ENCODE assay signal across 9 mouse cellular contexts in the genomic region with DNA sequence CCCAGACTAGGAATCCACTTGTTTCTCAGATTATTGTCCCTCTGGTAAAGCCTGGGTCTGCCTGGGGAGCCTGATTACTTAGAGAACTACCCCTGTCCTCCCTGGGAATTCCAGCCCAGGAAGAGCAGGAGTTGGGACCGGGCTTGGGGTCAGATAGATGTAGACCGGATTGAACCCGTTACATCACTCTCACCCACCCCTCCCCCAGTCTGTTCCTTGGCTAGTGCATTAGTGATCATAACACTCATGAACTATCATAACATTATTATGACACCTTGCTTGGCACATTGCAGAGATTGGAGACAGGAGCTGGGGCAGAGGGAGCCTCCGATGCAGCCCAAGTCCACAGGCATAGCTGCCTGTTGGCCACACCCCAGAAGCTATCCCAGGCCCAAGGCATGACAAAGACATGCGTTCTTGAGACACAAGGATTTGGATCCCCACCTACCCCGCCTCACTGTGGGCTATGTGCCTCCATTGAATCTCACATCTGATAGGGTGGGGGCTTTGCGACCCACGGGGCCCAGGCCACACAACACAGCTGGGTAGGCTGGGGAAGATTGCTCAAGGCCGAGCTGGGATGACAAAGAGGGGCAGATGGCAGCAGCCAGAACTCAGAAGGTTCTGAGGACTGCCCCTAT. TPM values are rescaled to one million over a fixed set of nuclear protein-coding genes. Genes with fewer than 3 reads are reported as not detected.
DNase-seq lines count a peak whose midpoint lies in the region; ATAC-seq and TF ChIP-seq lines count a peak whose summit lies in the region.
"Had no signal": no experiment of that assay in that cellular context is flagged by ENCODE, and none has a peak within 500 bp of the region (broad histone marks: within the 10 kb centered on the region; RNA-seq: fewer than 3 reads in every experiment).

No protein-coding gene starts in this region.

- peaks cover 17% of the 10 kb centered on the region for H3K4me1 ChIP-seq in lung, embryonic 16.5 days (replicated peaks; ENCODE audit: control insufficient read depth, insufficient read depth, low read length)
- H3K4me1 ChIP-seq in kidney, postnatal 0 days (replicated peaks; ENCODE audit: insufficient read depth, low read length): peaks cover 20% of the 10 kb centered on the region; the same call in 1 of the 2 replicates
- peaks cover 16% of the 10 kb centered on the region for H3K4me1 ChIP-seq in neural tube, embryonic 15.5 days
- H3K4me1 ChIP-seq in forebrain, embryonic 15.5 days: peaks cover 12% of the 10 kb centered on the region

- no peaks in the 10 kb centered on the region for H3K9me3 ChIP-seq in lung, embryonic 16.5 days (ENCODE audit: control insufficient read depth, low read length)
- H3K9me3 ChIP-seq in kidney, postnatal 0 days (replicated peaks; ENCODE audit: low read length): no peaks in the 10 kb centered on the region
- H3K9me3 ChIP-seq in neural tube, embryonic 15.5 days (replicated peaks): no peaks in the 10 kb centered on the region
- H3K9me3 ChIP-seq in forebrain, embryonic 15.5 days: no peaks in the 10 kb centered on the region
- H3K9me3 ChIP-seq: hindbrain, embryonic 15.5 days had no signal

- H3K9ac ChIP-seq in lung, embryonic 16.5 days (ENCODE audit: low read length): peak overlapping the region; percentile 67
- peak overlapping the region; percentile 79; the same call in 1 of the 2 replicates for H3K9ac ChIP-seq in kidney, postnatal 0 days (ENCODE audit: low read depth, low read length)
- H3K9ac ChIP-seq in neural tube, embryonic 15.5 days (replicated peaks): no peak overlapping the region
- H3K9ac ChIP-seq in forebrain, embryonic 15.5 days (replicated peaks): no peak overlapping the region

- no peak for ATAC-seq in lung, embryonic 16.5 days (ENCODE audit: low read depth)
- ATAC-seq in kidney, postnatal 0 days (replicated peaks; ENCODE audit: low FRiP score, low read depth): no peak
- ATAC-seq in neural tube, embryonic 15.5 days (ENCODE audit: low FRiP score): no peak
- no peak for ATAC-seq in forebrain, embryonic 15.5 days (replicated peaks)

- no peak for TF ChIP-seq CTCF in kidney, postnatal 0 days (IDR thresholded peaks at IDR 0.05; ENCODE audit: low read depth)

- no peak overlapping the region for H3K27ac ChIP-seq in lung, embryonic 16.5 days (ENCODE audit: low read length)
- peak overlapping the region; percentile 77; the same call in 1 of the 2 replicates for H3K27ac ChIP-seq in kidney, postnatal 0 days
- H3K27ac ChIP-seq in neural tube, embryonic 15.5 days (replicated peaks): no peak overlapping the region
- no peak overlapping the region for H3K27ac ChIP-seq in forebrain, embryonic 15.5 days (replicated peaks)
- H3K27ac ChIP-seq: hindbrain, embryonic 15.5 days had no signal

- H3K4me2 ChIP-seq in lung, embryonic 16.5 days (ENCODE audit: low read depth, low read length): peak overlapping the region; percentile 92
- peak overlapping the region; percentile 94 for H3K4me2 ChIP-seq in kidney, postnatal 0 days (ENCODE audit: low read length)
- H3K4me2 ChIP-seq in neural tube, embryonic 15.5 days: peak overlapping the region; percentile 97
- no peak overlapping the region for H3K4me2 ChIP-seq in forebrain, embryonic 15.5 days (replicated peaks)

- H3K27me3 ChIP-seq in lung, embryonic 16.5 days (ENCODE audit: control insufficient read depth, insufficient read depth, low read depth, low read length): no peaks in the 10 kb centered on the region
- no peaks in the 10 kb centered on the region for H3K27me3 ChIP-seq in kidney, postnatal 0 days (ENCODE audit: insufficient read depth, low read length)
- H3K27me3 ChIP-seq in neural tube, embryonic 15.5 days (replicated peaks): peaks cover 19% of the 10 kb centered on the region
- H3K27me3 ChIP-seq in forebrain, embryonic 15.5 days: peaks cover 20% of the 10 kb centered on the region; the same call in 1 of the 2 replicates

- peak; percentile 30 for DNase-seq in adrenal gland, postnatal 10 days
- DNase-seq in adrenal gland, postnatal 4 days (ENCODE audit: low spot score in 2 of 2): no peak
- DNase-seq in lung, postnatal 14 days: no peak
- DNase-seq in kidney, postnatal 0 days (ENCODE audit: low spot score): no peak
- DNase-seq in cerebellum, postnatal 4 days (ENCODE audit: low spot score in 2 of 2): no peak

- H3K4me3 ChIP-seq in lung, embryonic 16.5 days (ENCODE audit: low read length): peak overlapping the region; percentile 65
- peak overlapping the region; percentile 56 for H3K4me3 ChIP-seq in kidney, postnatal 0 days (replicated peaks; ENCODE audit: low read depth, low read length)
- no peak overlapping the region for H3K4me3 ChIP-seq in neural tube, embryonic 15.5 days (replicated peaks)
- no peak overlapping the region for H3K4me3 ChIP-seq in forebrain, embryonic 15.5 days

- H3K36me3 ChIP-seq in lung, embryonic 16.5 days (ENCODE audit: control insufficient read depth, insufficient read depth, low read length): no peaks in the 10 kb centered on the region
- H3K36me3 ChIP-seq in kidney, postnatal 0 days (ENCODE audit: insufficient read depth, low read length): no peaks in the 10 kb centered on the region
- H3K36me3 ChIP-seq in neural tube, embryonic 15.5 days: no peaks in the 10 kb centered on the region
- no peaks in the 10 kb centered on the region for H3K36me3 ChIP-seq in forebrain, embryonic 15.5 days
- H3K36me3 ChIP-seq: hindbrain, embryonic 15.5 days had no signal

- WGBS in lung, embryonic 16.5 days: 43% methylated on average over 9 of the region's 9 CpGs
- 54% methylated on average over 9 of the region's 9 CpGs for WGBS in kidney, postnatal 0 days
- WGBS in neural tube, embryonic 15.5 days: 60% methylated on average over 9 of the region's 9 CpGs
- WGBS in forebrain, embryonic 15.5 days: 80% methylated on average over 9 of the region's 9 CpGs

RNA-seq across cellular contexts. Expression of a gene that starts 1.4 kb away (rescaled TPM):
- 10 to 100 TPM; 14.6 TPM for total RNA-seq in adrenal gland, postnatal 10 days (2021)
- total RNA-seq in adrenal gland, postnatal 4 days (2021): 10 to 100 TPM; 24.8 to 25.1 TPM
- 8.7 and 9.0 TPM in 2 replicates for polyA plus RNA-seq in lung, embryonic 16.5 days (2015; fragmentation: Nextera tagmentation; extraction: Ambion mirVana)
- polyA plus RNA-seq in kidney, postnatal 0 days (2015; fragmentation: Nextera tagmentation; extraction: Ambion mirVana): 10.3 and 11.7 TPM in 2 replicates
- polyA plus RNA-seq in neural tube, embryonic 15.5 days (2015; fragmentation: Nextera tagmentation; extraction: Ambion mirVana): 0.68 and 1.6 TPM in 2 replicates
- 0.18 and 0.69 TPM in 2 replicates for polyA plus RNA-seq in forebrain, embryonic 15.5 days (2015; fragmentation: Nextera tagmentation; extraction: Ambion mirVana)

RNA-seq across cellular contexts. Expression of a gene that starts 53.2 kb away (rescaled TPM):
- total RNA-seq in adrenal gland, postnatal 10 days (2021): under 1 TPM; 0.27 to 0.36 TPM
- total RNA-seq in adrenal gland, postnatal 4 days (2021): under 1 TPM; 0.17 to 0.67 TPM
- polyA plus RNA-seq in lung, embryonic 16.5 days (2015; fragmentation: Nextera tagmentation; extraction: Ambion mirVana): 1.2 and 1.8 TPM in 2 replicates
- polyA plus RNA-seq in kidney, postnatal 0 days (2015; fragmentation: Nextera tagmentation; extraction: Ambion mirVana): 0.37 and 0.80 TPM in 2 replicates
- polyA plus RNA-seq in neural tube, embryonic 15.5 days (2015; fragmentation: Nextera tagmentation; extraction: Ambion mirVana): 16.9 and 17.6 TPM in 2 replicates
- 13.9 and 16.2 TPM in 2 replicates for polyA plus RNA-seq in forebrain, embryonic 15.5 days (2015; fragmentation: Nextera tagmentation; extraction: Ambion mirVana)

RNA-seq across cellular contexts. Expression of a gene that starts 53.2 kb away (rescaled TPM):
- under 1 TPM in 1 of 2 experiments, not detected in 1; 0.15 TPM for total RNA-seq in adrenal gland, postnatal 10 days (2021)
- under 1 TPM; 0.17 to 0.25 TPM for total RNA-seq in adrenal gland, postnatal 4 days (2021)
- polyA plus RNA-seq in lung, embryonic 16.5 days (2015; fragmentation: Nextera tagmentation; extraction: Ambion mirVana): 0.50 and 0.63 TPM in 2 replicates
- 0.07 and 0.13 TPM in 2 replicates for polyA plus RNA-seq in kidney, postnatal 0 days (2015; fragmentation: Nextera tagmentation; extraction: Ambion mirVana)
- 1.4 and 1.6 TPM in 2 replicates for polyA plus RNA-seq in neural tube, embryonic 15.5 days (2015; fragmentation: Nextera tagmentation; extraction: Ambion mirVana)
- 2.5 and 2.8 TPM in 2 replicates for polyA plus RNA-seq in forebrain, embryonic 15.5 days (2015; fragmentation: Nextera tagmentation; extraction: Ambion mirVana)

Comparison
In these comparisons a context has a peak if more than half of its experiments do, and no peak if none do; other contexts are left out.
1. H3K4me3 ChIP-seq: peak in lung, embryonic 16.5 days (single experiment) and kidney, postnatal 0 days (single experiment); none in neural tube, embryonic 15.5 days (single experiment) and forebrain, embryonic 15.5 days (single experiment).
2. H3K9ac ChIP-seq: peak in lung, embryonic 16.5 days (single experiment) and kidney, postnatal 0 days (single experiment); none in neural tube, embryonic 15.5 days (single experiment) and forebrain, embryonic 15.5 days (single experiment).